Mouse (Mus musculus) mouse embryonic stem cell (cell line): Measurements from ENCODE around the gene Abca7.
"Not testable (repeated sequence)": the region's sequence is repeated elsewhere in the genome, so short reads cannot be mapped to it uniquely, and the experiment has no call there.

ENCODE experiments used
- in situ Hi-C, 2 experiments: fragments of 300-500 bp; cut with MboI; formaldehyde crosslinking; loops; 1 replicate in 1 of 2; 3 replicates in 1 of 2; pipeline ENCODE4 v1.14.3; 2019 to 2020; ENCODE audit warnings: low sequenced_read_pairs in 2 of 2, low pct_unique_long_range_greater_than_20kb in 1 of 2, mixed read lengths in 1 of 2; ENCODE audit not compliant: unreplicated experiment in 1 of 2

Abca7 gene

GRCm38 (mm10) chr10:79996272-79997033, at the start of gene Abca7:
TSS of gene Abca7 (plus strand) at chr10:79996494.
- in situ Hi-C loops: no loop called here

DNA sequence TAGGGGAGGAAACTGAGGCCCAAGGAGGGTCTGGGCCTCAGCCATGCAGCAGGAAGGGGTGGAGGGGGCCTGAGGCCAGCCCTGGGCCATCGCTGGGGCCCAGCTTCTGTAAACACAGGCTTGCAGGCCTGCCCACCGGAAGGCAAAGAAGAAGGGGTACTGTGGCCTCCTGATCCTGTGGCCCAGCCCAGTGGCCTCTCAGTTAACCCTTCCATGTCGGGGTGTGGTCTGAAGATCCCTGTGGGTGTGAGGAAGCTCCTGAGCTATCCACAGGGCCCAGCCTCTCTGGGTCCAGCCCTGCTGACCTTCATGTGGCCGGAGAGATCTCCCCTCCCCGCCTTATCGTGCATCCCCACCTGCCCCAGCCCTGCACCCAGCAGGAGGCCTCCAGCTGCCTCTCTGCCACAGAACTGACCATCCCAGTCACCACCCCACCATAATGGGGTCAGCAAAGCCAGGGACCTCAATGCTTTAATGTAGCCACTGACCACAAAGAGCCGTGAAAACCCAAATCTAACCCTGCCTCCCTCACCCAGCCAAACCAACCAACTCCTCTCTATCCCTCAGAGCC, 49.5 kb upstream of the Abca7 start:
- in situ Hi-C loops: no loop called here

GRCm38 (mm10) chr10:79947502-79947901, 48.8 kb upstream of the Abca7 start:
- in situ Hi-C loops: no loop called here

GRCm38 (mm10) chr10:79949873-79950272, 46.4 kb upstream of the Abca7 start:
- in situ Hi-C loops: no loop called here

DNA sequence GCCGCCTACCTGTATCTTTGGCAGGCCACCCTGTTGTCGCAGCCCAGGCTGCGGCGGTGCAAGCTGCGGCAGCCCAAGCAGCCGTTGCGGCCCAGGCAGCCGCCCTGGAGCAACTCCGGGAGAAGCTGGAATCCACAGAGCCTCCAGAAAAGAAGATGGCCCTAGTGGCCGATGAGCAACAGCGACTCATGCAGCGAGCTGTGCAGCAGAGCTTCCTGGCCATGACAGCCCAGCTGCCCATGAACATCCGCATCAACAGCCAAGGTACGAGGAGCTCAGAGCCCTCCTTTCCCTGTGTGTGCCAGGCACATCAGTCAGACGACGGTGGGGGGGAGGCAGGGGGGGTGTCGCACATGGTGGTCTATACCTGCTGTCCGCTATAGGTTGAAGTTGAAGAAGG, 45.6 kb upstream of the Abca7 start:
- in situ Hi-C loops: no loop called here

DNA sequence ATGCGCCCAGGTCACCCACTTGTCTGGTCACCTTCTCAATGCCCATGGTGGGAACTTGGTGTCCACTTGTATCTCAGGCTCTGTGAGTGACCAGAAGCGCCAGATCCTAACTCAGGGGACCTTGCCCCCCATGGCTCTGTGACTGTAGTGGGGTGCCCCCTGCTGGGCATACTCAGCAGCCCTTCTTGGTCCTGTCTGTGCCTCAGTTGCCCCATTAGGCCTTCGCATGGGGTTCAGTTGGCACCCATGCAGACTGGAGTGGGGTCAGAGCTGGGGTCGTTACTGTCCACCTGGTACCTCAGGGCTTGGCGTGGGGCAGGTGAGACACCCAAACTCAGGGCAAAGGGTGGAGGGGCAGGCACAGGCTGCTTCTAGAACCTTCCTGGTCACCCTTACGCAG, 42.3 kb upstream of the Abca7 start:
- in situ Hi-C loops: no loop called here

DNA sequence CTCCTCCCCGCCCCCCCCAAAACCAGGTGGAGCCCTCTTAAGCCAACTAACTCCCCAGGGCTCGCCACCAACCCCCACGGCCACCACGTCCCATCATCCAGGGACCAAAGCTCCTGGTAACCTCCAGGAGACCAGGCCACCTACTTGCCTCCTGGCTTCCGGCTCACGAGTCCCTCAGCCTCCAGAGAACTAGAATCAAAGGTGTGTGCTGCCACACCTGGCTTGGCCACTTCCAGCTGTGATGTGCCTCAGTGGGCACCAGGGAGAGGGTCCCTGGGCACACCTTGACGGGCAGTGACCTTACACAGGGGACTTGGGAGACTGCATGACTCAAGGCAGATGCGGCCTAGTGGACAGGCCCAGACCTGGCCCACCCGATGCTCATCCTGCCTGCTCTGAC, 40.6 kb upstream of the Abca7 start:
- in situ Hi-C loops: no loop called here

DNA sequence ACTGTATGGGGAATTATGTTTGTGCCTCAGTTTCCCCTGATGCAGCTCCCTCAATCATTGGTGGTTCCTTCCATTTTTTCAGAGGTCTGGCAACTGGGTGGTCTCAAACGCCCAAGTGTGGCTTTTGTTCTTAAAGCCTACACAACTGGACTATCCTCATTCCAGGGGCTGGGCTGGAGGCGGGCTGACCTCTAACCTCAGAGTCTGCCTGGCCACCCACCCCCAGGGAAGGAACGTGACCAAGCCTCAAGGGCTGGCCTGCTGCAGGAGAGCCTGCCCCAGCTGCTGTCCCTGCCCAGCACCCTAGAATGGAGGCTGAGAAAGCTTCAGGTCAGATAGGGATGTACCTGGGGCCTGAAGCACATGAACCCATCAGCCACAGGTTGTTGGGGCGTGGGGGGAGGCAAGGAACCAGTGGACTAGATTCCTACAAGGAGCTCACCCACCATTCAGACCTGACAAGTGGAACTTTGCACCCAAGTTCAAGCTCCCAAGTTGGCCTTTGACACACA, 39.6 kb upstream of the Abca7 start:
- in situ Hi-C loops: no loop called here

- in situ Hi-C loops: no loop called here
Observed at GRCm38 (mm10) chr10:79958140-79958816, 38.0 kb upstream of the Abca7 start.

DNA sequence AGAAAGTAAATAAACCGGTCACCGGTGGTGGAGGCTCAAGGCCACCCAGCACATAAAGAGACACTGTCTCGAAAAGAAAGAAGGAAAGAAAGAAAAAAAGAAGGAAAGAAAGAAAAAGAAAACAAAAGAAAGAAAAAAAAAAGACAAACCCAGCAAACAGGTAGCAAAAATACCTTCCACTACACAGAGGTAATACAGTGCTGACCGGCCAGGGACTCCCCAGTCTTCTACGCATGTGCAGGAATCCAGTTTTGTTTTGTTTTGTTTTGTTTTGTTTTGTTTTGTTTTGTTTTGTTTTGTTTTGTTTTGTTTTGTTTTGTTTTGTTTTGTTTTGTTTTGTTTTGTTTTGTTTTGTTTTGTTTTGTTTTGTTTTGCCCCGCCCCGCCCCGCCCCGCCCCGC, 36.9 kb upstream of the Abca7 start:
- in situ Hi-C loops: not testable (repeated sequence)

DNA sequence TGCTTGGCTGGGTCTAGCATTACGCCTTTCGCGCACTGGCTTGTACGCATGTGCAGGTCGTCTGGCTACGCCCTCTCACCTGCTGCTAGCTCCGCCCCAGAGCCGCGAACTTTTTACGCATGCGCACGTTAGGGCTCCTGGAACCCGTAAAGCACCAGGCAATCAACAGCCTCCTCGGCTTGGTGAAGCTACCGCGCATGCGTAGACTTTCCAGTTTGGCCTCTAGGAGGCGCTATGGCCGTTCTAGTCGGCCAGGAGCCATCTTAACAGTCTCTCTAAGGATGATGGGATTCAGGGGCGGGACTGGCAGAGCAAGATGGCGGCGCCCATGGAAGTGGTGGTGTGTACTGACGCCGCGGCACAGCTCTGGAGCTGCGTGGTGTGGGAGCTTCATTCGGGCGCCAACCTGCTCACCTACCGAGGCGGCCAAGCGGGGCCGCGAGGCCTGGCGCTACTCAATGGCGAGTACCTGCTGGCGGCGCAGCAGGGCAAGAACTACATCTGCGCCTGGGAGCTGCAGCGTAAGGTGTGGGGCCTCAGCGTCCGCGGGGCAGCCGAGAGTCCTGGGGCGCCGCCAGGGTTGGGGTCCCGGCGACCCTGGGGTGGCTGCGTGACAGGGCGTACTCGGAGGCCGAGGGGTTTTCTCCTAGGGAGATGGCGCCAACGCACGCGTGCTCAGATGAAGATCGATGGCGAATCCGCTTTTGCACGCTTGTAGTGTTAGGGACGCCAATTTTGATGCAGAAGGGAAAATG, 36.3 kb upstream of the Abca7 start, which contains the start of gene Wdr18:
Wdr18 (plus strand) TSS at position 306 of the 755 bp plus-strand sequence.
- in situ Hi-C loops: no loop called here

DNA sequence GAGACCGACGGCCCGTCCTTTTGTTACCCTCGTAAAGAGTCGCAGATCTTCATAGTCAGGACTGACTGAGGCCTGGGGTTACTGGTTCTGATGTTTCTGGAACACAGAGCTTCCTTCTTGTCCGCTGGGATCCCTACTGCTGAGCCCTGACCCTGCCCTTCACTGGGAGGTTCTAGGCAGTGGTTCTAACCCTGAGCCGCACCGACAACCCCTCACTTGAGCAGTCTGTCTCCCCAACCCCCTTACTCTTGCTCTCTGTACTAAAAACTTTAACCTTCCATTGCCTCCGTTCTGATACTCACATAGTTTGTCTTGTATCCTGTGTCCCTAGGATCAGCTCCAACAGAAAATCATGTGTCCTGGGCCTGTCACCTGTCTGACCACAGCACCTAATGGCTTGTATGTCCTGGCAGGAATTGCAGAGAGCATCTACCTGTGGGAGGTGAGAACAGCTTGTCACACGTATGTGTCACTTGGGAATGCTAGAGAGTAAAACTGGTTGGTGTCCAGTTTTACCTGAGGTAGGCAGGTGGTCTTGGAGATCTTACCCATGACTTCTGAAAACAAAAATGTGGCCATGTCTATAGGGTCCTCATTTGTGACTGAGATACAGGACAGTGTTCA, 35.5 kb upstream of the Abca7 start:
- in situ Hi-C loops: no loop called here

DNA sequence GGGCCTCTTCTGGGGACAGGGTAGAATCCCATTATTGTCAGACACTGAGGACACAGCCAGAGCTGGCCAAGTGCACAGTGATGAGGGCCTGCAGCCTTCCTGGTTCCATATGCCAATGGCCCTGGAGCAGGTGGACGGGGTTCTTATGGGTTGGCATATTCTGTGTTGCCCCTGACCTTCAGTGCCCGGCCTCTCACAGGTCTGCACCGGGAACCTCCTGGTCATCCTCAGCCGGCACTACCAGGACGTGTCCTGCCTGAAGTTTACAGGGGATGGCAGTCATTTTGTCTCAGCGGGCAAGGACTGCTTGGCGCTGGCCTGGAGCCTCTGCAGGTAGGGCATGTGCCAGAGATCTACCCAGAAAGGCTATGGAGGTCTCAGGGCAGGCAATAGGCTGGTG, 31.6 kb upstream of the Abca7 start:
- in situ Hi-C loops: no loop called here

- in situ Hi-C loops: no loop called here
Observed at GRCm38 (mm10) chr10:79965325-79965724, 31.0 kb upstream of the Abca7 start.

DNA sequence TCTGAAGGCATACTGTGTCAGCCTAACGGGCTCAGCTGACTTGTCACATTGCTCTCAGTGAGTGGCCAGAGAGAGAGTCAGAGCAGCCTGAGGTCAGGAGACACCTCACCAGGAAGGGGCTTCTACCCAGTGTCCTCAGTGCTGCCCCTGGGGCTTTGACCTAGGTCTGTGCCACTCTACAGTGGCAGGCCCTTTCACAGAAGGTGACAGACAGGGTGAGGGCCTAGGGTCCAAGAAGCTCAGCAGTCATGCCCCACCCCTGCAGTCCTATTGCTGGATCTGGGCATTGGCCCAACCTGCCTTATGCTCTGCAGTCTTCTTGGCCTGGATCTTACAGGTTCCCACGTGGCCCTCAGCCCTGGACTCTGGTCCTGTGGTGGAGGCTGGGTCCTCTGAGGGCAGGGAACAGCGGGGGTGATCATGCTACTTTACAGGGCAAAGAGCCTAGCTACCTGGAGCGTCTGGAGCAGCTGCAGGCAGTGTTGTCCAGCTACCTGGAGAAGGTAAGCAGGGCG, 29.4 kb upstream of the Abca7 start:
- in situ Hi-C loops: no loop called here

DNA sequence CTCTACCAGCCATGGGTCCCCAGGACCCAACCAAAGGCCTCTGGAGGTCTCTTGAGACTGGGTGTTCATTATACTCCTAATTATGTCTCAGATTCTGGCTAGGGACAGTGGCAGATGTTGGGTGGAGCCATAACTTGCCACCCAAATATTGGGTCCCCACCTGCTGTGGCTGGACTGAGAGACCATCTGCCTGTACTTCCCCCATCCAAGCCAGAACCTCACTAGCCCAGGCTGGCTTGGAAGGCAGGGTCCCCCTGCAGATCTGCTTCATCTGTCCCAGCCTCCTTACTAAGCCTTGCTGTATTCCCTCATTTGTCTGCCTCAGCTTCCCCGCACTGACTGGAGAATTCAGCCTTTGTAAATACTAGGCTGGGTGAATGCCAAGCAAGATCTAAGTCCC, 28.1 kb upstream of the Abca7 start:
- in situ Hi-C loops: no loop called here

DNA sequence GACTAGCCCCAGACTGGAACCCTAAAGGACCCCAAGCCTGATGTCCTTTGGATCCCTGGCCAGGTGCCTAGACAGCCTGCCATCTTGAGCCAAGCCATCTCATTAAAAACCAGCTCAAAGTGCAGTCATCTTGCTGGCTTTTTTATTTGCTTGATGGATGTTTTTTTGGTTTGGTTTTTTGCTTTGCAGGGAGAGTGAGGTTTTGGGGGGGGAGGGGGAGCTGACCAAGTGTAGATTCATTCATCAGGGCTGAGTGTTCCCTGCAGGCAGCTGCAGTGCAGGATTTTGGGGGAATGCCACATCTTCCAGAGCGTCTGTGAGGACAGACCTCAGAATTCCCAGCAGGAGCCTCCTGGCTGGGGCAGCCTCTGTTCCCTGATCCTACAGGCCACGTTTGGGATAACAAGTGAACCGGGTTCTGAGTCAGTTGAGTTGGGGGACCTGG, 27.1 kb upstream of the Abca7 start:
- in situ Hi-C loops: no loop called here
